Mouse (Mus musculus): ENCODE results near the gene Tagap.
"Not testable (repeated sequence)": the region's sequence is repeated elsewhere in the genome, so short reads cannot be mapped to it uniquely, and the experiment has no call there.

Tagap gene

DNA sequence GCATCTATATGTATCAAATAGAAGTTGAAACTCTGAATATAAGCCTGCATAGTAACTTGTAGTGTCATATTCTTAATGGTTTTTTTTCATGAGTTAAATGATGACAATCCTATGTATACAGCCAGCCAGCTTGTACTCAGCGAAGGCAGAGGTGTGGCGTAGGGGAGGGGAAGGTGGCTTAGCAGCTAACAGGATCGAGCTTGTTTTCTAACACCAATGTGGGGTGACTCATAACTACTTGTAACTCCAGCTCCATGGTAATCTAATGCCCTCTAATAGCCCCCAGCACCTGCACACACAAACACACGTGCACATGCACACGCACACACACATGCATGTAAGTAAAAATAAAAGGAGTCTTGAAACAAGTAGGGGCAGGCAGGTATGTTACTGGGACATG is 42.7 kb downstream of the Tagap start:
- DNase-seq (ENCODE audit: extremely low spot score, low spot score): not testable (repeated sequence)

DNA sequence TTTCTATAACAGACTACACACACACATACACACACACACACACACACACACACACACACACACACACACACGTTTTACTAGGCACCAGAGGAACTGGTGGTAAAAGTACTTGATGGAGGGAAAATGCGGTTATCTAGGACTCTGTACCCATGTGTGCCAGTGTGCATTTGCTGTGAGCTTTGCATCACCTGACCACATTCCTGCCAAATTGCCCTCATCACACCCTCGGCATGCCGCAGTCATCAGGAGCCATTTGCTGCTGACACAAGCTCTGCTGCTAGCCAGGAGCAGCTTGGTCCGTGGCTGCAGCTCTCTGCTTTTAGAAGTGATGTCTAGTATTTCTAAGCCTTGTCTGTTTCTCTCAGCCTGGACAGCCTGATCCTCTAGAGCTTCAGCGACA is 44.0 kb downstream of the Tagap start:
- DNase-seq (ENCODE audit: extremely low spot score, low spot score): not testable (repeated sequence)

DNA sequence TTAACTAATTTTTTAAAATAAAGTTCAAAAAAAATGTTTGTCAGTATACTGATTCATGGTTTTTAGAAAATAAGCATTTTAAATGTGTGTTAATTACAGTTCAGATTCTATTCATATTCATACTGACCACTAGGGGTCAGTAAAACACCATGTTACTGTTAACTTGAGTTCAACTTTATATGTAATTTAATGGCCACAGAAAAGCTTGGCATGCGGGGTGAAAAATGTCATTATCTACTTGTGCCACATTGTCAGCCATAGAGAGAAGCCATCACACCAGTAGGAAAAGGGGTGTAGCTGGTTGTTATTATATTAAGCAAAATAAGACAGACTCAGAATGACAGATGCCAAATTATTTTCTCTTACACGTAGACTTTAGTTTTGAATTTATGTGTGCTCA is 57.7 kb downstream of the Tagap start:
- not testable (repeated sequence) for DNase-seq (ENCODE audit: extremely low spot score, low spot score)

Data from neural tube, embryonic 10.5 days (tissue).